Mouse (Mus musculus) neural tube, embryonic 10.5 days (tissue): ENCODE results near the gene Ndufs3.

ENCODE experiments used
- DNase-seq: peaks from one replicate; pipeline ENCODE4 v3.0.0-alpha.2; 2017; ENCODE audit warnings: low spot score; ENCODE audit errors: extremely low spot score

The Ndufs3 gene

GRCm38 (mm10) chr2:90850401-90850800 is 54.2 kb downstream of the Ndufs3 start:
- DNase-seq: no peak

DNA sequence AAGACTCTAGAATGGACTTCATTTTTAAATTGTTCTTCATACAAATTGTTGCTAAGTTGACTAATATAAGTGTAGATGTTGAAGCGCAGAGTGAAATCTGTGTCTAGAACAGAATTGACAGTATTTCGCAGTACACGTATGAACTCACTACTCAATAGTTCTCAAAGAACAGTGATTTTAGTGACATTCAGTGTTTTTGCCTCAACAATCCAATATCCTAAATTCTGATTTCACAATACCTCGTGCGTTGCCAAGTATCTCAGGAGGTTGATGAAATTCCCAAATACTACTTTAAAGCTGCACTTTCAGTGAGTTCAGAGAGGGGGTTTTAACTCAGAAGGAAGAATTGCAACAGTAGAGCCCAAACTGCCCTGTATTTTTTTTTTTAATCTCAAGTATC is 56.3 kb downstream of the Ndufs3 start:
- no peak for DNase-seq

DNA sequence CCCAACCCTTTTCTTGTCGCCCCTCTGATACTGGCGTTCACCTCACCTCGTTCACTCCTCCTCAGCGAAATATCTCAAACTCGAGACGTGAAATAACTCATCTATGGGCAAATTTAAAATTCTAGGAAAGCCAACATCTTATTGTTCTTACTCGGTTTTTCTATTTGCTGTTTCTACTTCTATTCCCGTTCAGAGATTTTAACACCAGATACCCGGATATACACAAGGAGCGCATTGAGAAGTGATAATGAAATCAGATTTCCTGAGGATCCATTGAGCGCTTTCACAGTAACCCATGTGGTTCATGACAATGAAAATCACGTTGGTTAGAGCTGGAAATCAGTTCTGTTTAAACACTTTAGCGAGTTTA is 57.0 kb downstream of the Ndufs3 start:
- no peak for DNase-seq

GRCm38 (mm10) chr2:90846955-90847680 is 57.5 kb downstream of the Ndufs3 start, which contains the start of gene Mtch2:
Gene Mtch2 (plus strand): TSS chr2:90847155.
- peak; percentile 97 for DNase-seq

- no peak for DNase-seq
Observed at GRCm38 (mm10) chr2:90846597-90846954, 58.1 kb downstream of the Ndufs3 start.

- DNase-seq: no peak
Observed at GRCm38 (mm10) chr2:90846171-90846570, 58.5 kb downstream of the Ndufs3 start.

GRCm38 (mm10) chr2:90845234-90845633 is 59.4 kb downstream of the Ndufs3 start:
- DNase-seq: no peak
